In the genomic region with DNA sequence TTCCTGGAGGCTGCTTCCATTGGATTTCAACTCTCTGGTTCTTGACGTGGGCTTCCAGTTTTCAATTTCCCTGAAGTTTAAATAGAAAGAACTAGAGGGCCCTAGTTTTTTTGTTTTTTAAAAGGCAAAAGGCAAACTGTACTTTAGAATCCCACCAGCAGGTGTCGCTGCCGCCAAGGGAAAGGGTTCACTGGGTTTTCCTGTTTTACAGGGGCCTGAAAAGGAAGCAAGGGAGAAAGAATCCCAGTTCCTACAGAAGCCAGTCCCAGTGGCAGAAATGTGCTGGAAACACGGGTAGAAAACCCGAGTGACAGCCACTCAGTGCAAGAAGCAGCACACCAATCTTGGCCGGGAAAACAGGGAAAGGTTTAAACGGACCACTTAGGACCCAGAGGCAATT, we compare ENCODE assay signal across 10 mouse cellular contexts. TPM values are rescaled to one million over a fixed set of nuclear protein-coding genes. Genes with fewer than 3 reads are reported as not detected.
DNase-seq lines count a peak whose midpoint lies in the region.
"Had no signal": no experiment of that assay in that cellular context is flagged by ENCODE, and none has a peak within 500 bp of the region (broad histone marks: within the 10 kb centered on the region; RNA-seq: fewer than 3 reads in every experiment).

No protein-coding gene starts in this region.

- WGBS in embryonic facial prominence, embryonic 10.5 days, result 12% methylated on average over 7 of the region's 7 CpGs

- H3K4me3 ChIP-seq in embryonic facial prominence, embryonic 10.5 days, result no peak overlapping the region
- H3K4me3 ChIP-seq: embryonic facial prominence, embryonic 13.5 days; neural tube, embryonic 12.5 days had no signal

- no peaks in the 10 kb centered on the region for H3K9me3 ChIP-seq in embryonic facial prominence, embryonic 10.5 days
- H3K9me3 ChIP-seq: embryonic facial prominence, embryonic 13.5 days; neural tube, embryonic 12.5 days had no signal

- intact Hi-C loops in left cerebral cortex, postnatal 25 days (cut with DNase I), result loop anchor here (1.0 kb wide), 2 partner anchors 188 to 243 kb away; no protein-coding TSS in a partner anchor

- H3K36me3 ChIP-seq in embryonic facial prominence, embryonic 10.5 days (replicated peaks), result no peaks in the 10 kb centered on the region
- H3K36me3 ChIP-seq: embryonic facial prominence, embryonic 13.5 days; neural tube, embryonic 12.5 days had no signal

- no peaks in the 10 kb centered on the region for H3K27me3 ChIP-seq in embryonic facial prominence, embryonic 10.5 days (replicated peaks; ENCODE audit: low read depth, poor library complexity, severe bottlenecking)
- H3K27me3 ChIP-seq: embryonic facial prominence, embryonic 13.5 days; neural tube, embryonic 12.5 days had no signal

- H3K27ac ChIP-seq in embryonic facial prominence, embryonic 10.5 days (replicated peaks), result no peak overlapping the region
- H3K27ac ChIP-seq: embryonic facial prominence, embryonic 13.5 days; neural tube, embryonic 12.5 days had no signal

- DNase-seq in layer of hippocampus, adult 11-12 months (ENCODE audit: low spot score), result peak; percentile 86
- DNase-seq in layer of hippocampus, adult 9-11 months, result no peak
- peak; percentile 89 for DNase-seq in adrenal gland, postnatal 14 days
- DNase-seq in embryonic facial prominence, embryonic 10.5 days (ENCODE audit: low spot score), result peak; percentile 83
- peak; percentile 92 for DNase-seq in heart, postnatal 4 days
- peak; percentile 79 to 83 for DNase-seq in left cerebral cortex, postnatal 25 days (ENCODE audit: low spot score in 2 of 2)
- DNase-seq in ovary, postnatal 36 days (ENCODE audit: low spot score), result peak; percentile 81
- DNase-seq in thymus, postnatal 36 days, result peak; percentile 62 to 80

- H3K4me1 ChIP-seq in embryonic facial prominence, embryonic 10.5 days, result no peaks in the 10 kb centered on the region; the same call in 1 of the 2 replicates
- H3K4me1 ChIP-seq: neural tube, embryonic 12.5 days had no signal

RNA-seq across cellular contexts. Expression of gene Pafah1b2, which starts 8.8 kb away (rescaled TPM):
- 132 and 135 TPM in 2 replicates for total RNA-seq in adrenal gland, postnatal 14 days (2021)
- 261 and 262 TPM in 2 replicates for polyA plus RNA-seq in embryonic facial prominence, embryonic 10.5 days (2016; fragmentation: Nextera tagmentation; extraction: Ambion mirVana)
- 100 to 1,000 TPM; 104 TPM for total RNA-seq in heart, postnatal 4 days (2021)
- total RNA-seq in left cerebral cortex, postnatal 25 days (2021), result 100 to 1,000 TPM; 203 to 206 TPM

RNA-seq across cellular contexts. Expression of gene Sik3, which starts 8.9 kb away (rescaled TPM):
- total RNA-seq in adrenal gland, postnatal 14 days (2021), result 53.9 and 56.6 TPM in 2 replicates
- polyA plus RNA-seq in embryonic facial prominence, embryonic 10.5 days (2016; fragmentation: Nextera tagmentation; extraction: Ambion mirVana), result 8.4 and 9.9 TPM in 2 replicates
- total RNA-seq in heart, postnatal 4 days (2021), result 10 to 100 TPM; 64.6 to 66.9 TPM
- total RNA-seq in left cerebral cortex, postnatal 25 days (2021), result 100 to 1,000 TPM; 114 to 121 TPM

RNA-seq across cellular contexts. Expression of gene Sidt2, which starts 48.7 kb away (rescaled TPM):
- 177 and 178 TPM in 2 replicates for total RNA-seq in adrenal gland, postnatal 14 days (2021)
- polyA plus RNA-seq in embryonic facial prominence, embryonic 10.5 days (2016; fragmentation: Nextera tagmentation; extraction: Ambion mirVana), result 24.7 and 27.4 TPM in 2 replicates
- total RNA-seq in heart, postnatal 4 days (2021), result 10 to 100 TPM; 57.1 to 67.0 TPM
- total RNA-seq in left cerebral cortex, postnatal 25 days (2021), result 10 to 100 TPM; 85.2 to 91.7 TPM
